Mouse (Mus musculus): ENCODE measurements around the gene Dlg4. TPM values are rescaled to one million over a fixed set of nuclear protein-coding genes. Genes with fewer than 3 reads are reported as not detected.

Gene Dlg4
- total RNA-seq, 2 experiments from 2014 or later, result 4.9 to 6.5 TPM

DNA sequence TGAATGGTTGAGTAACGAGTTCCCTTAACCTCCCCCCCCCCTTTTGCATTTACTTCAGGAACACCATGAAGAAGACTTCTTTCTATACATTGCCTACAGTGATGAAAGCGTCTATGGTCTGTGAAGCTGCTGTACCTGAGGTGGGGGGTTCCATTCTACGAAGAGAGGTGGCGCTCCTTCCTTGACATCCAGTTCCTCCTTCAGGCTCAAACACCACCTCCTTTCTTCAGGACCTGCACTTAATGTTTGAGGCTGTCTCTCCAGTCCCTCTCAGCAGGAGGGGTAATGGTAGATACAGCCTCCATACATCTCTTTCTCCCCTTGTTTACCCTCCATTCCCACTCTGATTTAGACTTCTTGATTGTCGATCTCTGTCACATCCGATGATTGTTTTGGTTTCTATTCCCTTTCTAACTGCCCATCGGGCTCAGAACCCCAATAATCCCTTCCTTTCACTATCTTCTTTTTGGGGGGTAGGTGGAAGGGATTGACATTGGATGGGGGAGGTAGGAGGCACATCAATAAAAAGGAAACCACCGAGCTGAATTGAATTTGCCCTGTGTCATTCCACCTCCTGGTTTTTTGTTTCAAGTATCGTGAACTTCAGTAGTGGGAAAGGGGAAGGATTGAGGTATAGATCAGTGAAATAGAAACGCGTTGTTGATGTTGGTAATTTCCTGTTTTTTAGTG, 22.2 kb upstream of the Dlg4 start:
- intact Hi-C loops (cut with DNase I), result loop anchor here (10.0 kb wide), 2 partner anchors 580 to 660 kb away; partner anchors contain the start of genes Eno3, Kdm6b and Pfn1
- DNase-seq, result no peak

DNA sequence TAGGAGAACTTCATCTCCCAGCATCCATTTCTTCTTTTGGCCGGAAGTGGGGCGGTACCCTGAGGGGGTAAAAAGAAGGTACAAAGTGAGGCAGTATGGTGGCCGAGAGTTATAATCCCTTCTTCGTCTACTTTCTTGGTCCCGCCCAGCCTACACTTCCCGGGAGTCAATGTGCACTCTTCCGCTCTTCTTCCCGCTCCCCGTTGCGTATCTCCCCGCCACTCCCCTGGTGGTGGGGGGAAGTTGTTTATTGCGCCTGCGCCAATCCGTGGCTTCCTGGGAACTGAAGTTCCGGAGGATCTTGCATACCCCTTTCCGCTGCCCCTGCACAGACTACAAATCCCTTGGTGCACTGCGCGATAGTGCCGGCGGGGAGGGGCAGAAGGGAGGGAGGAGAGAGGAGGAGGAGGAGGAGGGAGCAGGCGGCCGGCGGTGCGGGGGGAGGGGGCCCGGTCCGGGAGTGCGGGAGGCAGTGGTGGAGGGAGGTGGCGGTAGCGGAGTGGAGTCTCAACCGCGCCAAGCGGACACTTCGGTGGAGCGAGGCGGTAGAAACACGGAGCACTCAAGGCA, 21.3 kb upstream of the Dlg4 start, which contains the start of gene Phf23:
TSS of gene Phf23 (plus strand) at position 387 of the 570 bp plus-strand sequence.
- peak; percentile 93 to 97 for DNase-seq
- intact Hi-C loops (cut with DNase I), result loop anchor here (10.0 kb wide), 2 partner anchors 581 to 659 kb away; partner anchors contain the start of genes Eno3, Kdm6b and Pfn1

DNA sequence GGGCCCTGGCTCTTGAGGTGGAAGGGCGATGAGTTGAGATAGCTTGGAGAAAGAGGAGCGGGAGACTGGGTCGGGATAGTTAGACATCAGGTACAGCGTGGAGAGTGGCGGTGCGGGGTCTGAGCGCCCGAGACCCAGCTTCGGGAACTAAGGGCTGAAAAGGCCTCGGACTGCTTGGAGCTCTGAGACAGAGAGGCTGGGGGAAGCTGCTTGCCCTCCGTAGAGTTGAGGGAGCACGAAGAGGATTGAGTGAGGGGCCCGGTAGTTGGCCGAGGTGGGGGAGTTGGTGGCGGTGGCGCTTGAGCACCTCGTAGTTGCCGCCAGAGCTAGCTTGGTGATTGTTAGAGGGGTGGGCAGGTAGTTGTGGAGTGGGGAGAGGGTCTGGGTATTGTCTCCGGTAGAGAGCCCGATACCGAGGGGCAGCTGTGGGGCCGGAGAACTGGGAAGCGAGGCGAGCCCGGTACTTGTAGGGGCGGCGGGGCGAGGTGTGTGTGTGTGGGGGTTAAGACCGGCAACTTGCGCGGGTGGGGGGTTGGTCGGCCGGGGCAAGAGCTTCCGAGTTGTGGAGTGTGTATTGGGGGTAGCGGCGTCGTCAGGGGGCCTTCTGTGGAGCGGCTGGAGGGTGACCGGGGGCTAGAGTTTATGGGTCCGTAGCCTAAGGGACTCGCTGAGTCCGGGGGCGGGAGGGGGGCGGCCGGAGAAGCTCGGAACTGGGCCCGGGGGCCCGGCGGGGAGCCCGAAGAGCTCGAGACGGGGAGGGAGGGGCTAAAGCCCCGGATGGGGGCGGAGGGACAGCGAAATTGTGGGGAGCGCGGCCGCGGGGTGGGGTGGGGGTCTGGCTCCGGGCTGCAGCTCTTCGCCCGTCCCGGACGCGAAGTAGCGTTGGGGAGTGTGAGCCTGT, 20.3 kb upstream of the Dlg4 start:
- peak; percentile 48 to 64 for DNase-seq
- intact Hi-C loops (cut with DNase I), result loop anchor here (10.0 kb wide), 2 partner anchors 582 to 658 kb away; partner anchors contain the start of genes Eno3, Kdm6b and Pfn1

DNA sequence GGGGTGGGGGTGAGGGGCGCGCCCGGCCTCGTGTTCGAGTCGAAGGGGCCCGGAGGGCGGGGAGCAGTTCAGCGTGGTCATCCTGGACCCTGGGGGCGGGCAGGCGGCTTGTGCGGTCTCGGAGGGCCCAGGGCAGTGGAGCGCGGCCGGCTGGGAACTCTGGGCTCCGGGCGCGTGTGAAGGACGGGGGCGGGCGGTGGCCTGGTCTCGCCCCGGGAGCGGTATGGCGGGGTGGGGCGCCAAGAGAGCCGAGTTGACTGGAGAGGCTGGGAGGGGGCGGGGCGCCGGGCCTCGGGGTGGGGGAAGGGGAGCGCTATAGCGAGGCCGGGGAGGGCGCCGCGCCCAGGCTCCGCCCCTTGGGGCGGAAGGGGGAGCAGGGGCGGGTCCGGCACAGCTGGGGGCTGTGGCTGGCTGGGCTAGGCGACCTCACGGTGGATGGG, 19.7 kb upstream of the Dlg4 start:
- intact Hi-C loops (cut with DNase I), result loop anchor here (10.0 kb wide), 2 partner anchors 582 to 658 kb away; partner anchors contain the start of genes Eno3, Kdm6b and Pfn1
- DNase-seq, result peak; percentile 85 to 89

DNA sequence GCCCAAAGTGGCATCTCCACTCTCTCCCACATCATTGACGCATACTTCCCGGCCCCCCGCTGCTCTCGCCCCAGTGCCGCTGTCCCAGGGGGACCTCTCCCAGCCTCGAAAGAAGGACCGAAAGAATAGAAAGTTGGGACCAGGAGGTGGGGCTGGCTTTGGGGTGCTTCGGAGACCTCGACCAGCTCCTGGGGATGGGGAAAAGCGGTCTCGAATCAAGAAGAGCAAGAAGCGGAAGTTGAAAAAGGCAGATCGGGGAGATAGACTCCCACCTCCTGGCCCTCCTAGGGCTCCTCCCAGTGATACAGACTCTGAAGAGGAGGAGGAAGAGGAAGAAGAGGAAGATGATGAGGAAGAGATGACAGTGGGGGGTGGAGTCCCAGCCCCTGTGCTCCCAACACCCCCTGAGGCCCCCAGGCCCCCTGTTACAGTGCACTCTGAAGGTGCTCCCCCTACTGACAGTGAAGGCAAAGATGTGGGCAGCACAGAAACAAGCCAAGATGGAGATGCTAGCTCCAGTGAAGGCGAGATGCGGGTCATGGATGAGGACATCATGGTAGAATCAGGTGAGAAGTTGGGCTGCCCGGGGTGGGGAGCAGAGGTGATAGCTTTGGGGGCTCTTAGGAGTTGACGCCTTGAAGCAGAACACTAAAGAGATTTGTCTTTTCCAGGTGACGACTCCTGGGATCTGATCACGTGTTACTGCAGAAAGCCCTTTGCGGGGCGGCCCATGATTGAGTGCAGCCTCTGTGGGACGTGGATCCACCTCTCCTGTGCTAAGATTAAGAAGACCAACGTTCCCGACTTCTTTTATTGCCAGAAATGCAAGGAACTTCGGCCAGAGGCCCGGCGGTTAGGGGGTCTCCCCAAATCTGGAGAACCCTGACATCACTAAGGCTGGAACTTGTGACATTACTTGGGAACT, 17.9 kb upstream of the Dlg4 start:
- intact Hi-C loops (cut with DNase I), result loop anchor here (10.0 kb wide), 2 partner anchors 584 to 656 kb away; partner anchors contain the start of genes Eno3, Kdm6b and Pfn1

DNA sequence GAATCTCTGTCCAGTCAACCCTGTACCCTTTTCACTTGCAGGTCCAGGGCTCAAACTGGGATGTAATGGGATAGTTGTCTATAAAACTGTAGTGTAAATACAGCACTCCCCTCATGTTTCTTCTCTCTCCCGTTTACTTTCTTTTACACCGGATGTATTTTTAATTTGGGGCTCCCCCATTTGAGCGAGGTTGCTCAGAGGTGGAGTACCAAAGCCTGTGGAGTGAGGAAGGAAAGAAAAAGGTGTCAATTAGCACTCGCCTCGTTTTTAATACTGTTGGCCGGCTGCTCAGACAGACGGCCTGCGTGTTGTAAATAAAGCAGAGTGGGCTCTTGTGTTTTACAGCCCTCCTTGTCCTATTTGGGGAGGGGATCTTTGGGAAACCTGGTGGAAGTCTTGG, 17.1 kb upstream of the Dlg4 start:
- DNase-seq, result peak in 1 of 2 experiments; percentile 2
- intact Hi-C loops (cut with DNase I), result loop anchor here (10.0 kb wide), 2 partner anchors 585 to 655 kb away; partner anchors contain the start of genes Eno3, Kdm6b and Pfn1

More for the DNA sequence above, 17.9 kb upstream of the Dlg4 start:
- DNase-seq, result no peak

DNA sequence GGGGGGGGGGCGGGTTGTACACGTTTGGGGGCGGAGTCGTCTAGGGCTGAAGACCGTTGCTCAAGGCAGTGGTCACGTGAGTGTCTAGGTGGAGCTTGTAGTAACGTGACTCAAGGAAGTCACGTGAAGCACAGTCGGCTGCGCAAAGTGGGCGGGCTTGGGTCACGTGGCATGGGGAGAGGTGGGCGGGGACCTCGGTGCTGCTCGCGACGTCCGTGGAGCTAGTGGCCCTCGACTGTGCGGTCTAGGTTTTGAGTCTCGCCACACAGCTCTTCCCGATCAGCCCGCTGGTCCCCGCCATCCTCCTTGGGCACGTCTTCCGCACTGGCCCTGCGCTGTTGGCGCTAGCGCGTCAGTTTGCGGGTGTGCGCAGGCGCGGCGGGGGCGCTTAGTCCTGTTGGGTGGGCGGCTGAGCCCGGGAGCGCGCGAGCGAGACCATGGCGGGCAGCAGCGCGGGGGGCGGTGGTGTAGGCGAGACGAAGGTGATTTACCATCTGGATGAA, 16.3 kb upstream of the Dlg4 start, which contains the start of gene Dvl2:
TSS of gene Dvl2 (plus strand) at position 200 of the 503 bp plus-strand sequence.
- intact Hi-C loops (cut with DNase I), result no loop called here
- DNase-seq, result peak; percentile 80 to 88

DNA sequence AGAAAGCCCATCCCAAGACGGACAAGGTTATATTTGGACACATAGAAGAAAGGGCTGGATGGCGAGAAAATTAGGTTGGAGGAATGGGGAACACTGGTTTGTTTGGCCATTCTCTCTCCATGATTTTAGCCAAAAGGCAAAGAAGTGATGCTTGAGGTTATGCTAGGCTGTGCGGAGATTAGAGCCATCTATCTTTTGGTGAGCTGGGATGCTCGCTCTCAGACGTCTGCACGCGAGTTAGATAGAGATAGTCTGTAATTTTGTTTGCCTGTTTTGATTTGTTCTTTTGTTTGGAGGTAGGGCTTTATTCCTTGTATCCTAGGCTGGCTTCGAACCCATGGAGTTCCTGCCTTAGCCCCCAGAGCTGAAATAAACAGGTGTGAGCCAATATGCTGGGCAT, 15.6 kb upstream of the Dlg4 start:
- DNase-seq, result no peak
- intact Hi-C loops (cut with DNase I), result no loop called here

DNA sequence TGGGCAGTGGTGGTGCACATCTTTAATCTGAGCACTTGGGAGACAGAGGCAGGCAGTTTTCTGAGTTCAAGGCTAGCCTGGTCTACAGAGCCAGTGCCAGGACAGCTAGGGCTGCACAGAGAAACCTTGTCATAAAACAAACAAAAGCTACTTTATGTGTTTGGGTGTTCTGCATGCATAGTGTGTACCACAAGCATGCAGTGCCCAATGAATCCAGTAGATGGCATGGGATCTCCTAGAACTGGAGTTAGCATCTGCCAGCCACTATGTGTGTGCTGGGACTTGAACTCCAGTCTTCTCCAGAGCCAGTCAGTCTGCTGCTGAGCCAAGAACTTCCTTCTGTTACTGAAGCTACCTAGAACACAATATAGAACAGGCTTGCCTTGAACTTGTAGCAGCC, 14.9 kb upstream of the Dlg4 start:
- intact Hi-C loops (cut with DNase I), result no loop called here
- peak in 1 of 2 experiments; percentile 4 for DNase-seq

DNA sequence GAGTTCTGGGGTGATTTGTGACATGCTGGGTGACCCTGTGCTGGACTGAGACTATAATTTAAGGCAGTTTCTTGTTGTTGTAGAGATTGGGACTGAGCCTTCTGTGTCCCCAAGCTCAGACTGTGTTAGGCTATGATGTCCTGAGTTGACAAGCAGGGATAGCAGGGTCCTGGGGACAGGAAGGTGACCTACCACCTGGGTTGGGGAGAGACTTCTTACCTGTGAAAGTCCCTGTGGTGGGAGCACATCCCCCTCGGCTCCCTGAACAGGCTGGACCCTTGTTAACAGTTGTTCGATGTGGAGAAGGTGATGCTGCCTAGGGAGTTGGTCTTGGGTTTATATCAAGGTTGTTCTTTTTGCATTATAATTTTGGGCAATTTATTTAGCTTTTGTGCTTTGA, 14.3 kb upstream of the Dlg4 start:
- intact Hi-C loops (cut with DNase I), result no loop called here

DNA sequence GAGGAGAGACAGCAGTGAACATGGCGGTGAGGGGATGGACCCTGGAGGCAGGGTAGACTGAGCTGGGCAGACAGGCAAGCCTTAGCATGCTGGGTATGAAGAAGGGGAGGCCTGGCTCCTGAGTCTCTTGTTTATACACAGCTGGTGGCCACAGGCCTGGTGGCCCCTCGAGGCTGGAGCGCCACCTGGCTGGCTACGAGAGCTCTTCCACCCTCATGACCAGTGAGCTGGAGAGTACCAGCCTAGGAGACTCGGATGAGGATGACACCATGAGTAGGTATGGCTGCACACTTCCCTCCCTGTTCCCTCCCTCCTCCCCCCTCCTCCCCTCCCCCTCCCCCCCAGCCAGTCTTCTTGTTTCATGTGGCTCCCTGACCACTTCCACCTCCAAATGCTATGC, 11.2 kb upstream of the Dlg4 start:
- DNase-seq, result peak in 1 of 2 experiments; percentile 3

More for the DNA sequence above, 14.3 kb upstream of the Dlg4 start:
- DNase-seq, result no peak

DNA sequence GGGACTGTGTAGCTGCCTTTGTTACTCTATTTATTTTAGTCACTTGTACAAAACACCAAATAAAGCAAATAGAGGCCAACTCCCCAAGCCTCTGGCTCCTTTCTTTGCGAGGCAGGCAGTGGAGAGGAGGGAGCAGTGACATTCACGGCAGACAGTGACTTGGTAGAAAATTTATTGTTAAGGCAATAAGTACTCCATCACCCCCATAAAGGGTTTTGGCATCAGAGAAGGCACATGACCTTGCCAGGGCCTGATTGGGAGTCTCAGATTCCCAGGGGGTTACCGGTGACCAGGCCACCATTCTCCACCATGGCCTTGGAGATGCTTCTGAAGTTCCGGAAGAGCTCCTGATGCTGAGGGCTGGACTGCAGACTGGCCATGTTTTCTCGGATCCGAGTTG, 6.7 kb upstream of the Dlg4 start:
- no peak for DNase-seq
- intact Hi-C loops (cut with DNase I), result no loop called here

More for the DNA sequence above, 11.2 kb upstream of the Dlg4 start:
- intact Hi-C loops (cut with DNase I), result loop anchor here (5.0 kb wide), 1 partner anchor 73 kb away; no protein-coding TSS in a partner anchor

DNA sequence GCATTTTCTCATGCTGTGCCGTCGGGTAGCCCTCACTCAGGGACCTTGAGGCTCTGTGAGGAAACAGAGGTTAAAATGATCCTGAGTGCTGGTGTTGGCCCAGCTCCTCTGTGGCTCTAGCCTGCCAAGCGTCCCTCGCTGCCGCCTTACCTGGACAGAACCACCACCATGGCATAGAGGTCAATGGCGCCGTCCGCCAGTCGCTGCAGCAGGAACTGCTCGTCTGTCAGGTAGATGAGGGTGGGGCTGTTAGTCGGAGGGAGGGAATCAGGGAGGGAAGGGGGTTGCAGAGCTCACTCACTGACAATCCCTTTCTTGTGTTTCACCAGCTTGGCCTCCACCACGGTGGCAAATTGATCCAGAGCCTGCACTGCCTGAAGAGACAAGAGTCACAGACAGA, 6.2 kb upstream of the Dlg4 start:
- DNase-seq, result no peak
- intact Hi-C loops (cut with DNase I), result no loop called here

DNA sequence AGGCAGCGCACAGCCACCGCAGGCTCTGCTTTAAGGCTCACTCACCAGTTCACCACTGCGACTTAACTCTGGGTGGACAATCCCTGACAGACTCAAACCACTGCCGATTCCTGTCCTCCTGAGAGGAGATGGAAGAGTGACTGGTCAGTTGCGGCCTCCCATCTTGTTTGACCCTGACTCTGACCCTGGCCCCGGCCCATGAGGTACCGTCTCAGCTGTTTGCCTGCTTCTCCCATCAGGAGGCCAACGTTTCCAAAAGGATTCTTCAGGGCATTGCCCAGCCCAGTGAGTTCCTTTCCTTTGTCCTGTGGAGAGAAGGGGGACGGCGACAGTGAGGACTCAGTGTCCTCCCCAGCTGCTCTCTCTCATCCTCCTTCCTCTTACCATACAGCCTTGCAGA, 5.8 kb upstream of the Dlg4 start:
- intact Hi-C loops (cut with DNase I), result no loop called here

DNA sequence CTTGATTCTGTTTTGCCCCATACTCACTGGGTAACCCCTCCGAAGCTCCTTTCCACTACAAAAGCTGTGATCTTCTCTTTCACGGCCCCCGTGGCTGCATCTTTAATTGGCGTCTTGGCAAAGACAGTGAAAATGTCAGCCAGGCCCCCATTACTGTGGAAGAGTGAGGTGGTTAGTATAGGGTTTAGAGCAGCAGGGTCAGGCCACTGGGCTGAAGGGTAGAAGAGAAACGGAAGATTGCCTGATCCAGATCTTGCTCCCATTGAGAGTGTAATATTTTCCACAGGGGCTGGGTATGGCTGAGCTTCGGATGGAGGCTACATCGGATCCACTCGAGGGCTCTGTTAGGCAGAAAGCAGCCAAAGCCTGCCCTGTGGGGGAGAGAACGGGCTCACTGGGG, 3.8 kb upstream of the Dlg4 start:
- no peak for DNase-seq
- intact Hi-C loops (cut with DNase I), result no loop called here

More for the DNA sequence above, 5.8 kb upstream of the Dlg4 start:
- no peak for DNase-seq

DNA sequence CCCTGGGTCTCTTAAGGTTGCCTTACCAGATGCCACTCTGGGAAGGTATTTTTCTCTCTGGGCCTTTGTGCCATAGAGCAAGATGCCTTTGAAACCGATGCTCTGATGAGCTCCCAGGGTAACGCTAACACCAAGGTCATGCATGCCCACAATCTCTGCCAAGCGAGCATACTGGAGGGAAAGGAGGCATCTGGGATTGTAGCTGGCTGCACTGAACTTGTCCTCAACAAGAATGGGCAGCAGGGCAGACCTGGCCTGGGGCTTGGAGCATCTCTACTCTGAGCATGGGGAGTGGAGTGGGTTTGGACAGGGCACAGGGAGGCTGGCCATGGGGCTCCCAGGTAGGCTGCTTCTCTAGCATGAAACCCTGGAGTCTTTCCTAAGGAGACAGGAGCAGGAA, 3.3 kb upstream of the Dlg4 start:
- intact Hi-C loops (cut with DNase I), result no loop called here
- no peak for DNase-seq

DNA sequence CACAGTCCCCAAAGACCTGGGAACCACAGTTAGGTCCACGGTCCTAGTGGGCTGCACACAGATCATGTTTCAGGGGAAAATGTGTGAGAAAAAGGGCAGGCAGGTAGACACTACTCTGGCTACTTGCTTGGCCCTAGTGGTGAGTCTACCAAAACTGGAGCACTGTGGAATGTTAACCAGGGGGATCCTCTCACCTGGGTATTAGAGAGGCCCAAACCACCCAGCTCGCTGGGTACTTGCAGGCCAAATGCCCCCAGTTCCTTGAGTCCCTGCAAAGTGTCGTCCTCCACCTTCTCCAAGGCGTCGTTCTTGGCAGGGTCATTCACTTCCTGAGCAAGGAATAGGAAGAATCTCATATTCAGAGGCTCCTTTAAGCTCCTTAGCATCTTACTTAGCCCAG, 2.7 kb upstream of the Dlg4 start:
- no peak for DNase-seq
- intact Hi-C loops (cut with DNase I), result no loop called here

DNA sequence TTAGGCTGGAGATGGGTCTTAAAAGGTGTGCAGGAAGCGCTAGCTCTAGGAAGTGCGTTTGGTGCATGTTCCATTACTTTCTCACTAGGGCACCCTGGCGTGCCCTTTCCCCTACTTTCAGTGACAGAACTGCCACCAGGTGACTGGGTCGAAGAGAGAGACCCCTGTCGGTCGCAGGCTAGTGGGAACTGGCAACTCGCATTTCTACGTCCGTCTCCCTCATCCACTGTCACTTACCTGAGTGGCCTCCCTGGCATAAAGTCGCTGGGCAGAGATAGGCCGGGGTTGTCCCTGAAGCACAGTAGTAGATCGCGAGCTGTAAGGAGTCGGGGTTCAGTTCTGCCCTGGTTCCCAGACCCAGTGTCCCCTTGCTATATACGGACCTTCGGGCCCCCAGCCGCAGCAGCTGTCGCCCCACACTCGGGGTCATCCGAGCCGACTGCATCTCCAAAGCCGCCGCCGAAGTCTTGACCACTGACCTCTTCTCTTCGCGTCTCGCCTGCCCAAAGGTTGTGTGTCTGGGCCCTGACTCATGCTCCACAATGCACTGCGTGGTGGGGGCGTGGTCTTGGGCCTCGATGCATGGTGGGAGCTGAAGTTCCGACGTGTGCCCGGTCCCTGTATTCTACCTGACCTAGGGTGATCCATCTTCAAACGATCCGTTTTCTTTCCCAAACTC, 1.7 kb upstream of the Dlg4 start, which contains the start of gene Acadvl:
TSS of gene Acadvl (minus strand) at position 532 of the 679 bp plus-strand sequence.
- intact Hi-C loops (cut with DNase I), result no loop called here

More for the DNA sequence above, 1.7 kb upstream of the Dlg4 start, which contains the start of gene Acadvl:
- DNase-seq, result peak; percentile 81 to 86
